Mouse (Mus musculus): Measurements from ENCODE around the gene Cnbd2.

- TF ChIP-seq CTCF (conservative IDR thresholded peaks at IDR 0.05 in 1 of 2, IDR thresholded peaks at IDR 0.05 in 1 of 2; ENCODE audit: low read depth in 2 of 2, low read length in 2 of 2) (no peak), ELF1 (IDR thresholded peaks at IDR 0.05; ENCODE audit: low read depth, low read length) (no peak), RCOR1 (conservative IDR thresholded peaks at IDR 0.05; ENCODE audit: low read depth, low read length) (no peak), SIN3A (IDR thresholded peaks at IDR 0.05; ENCODE audit: low read length) (no peak), TCF12 (IDR thresholded peaks at IDR 0.05; ENCODE audit: low read depth, low read length) (no peak), CHD1 (IDR thresholded peaks at IDR 0.05; ENCODE audit: low read depth, low read length) (no peak), MYC (IDR thresholded peaks at IDR 0.05; ENCODE audit: low read depth, low read length) (no peak), RAD21 (IDR thresholded peaks at IDR 0.05; ENCODE audit: low read depth, low read length) (no peak), USF1 (IDR thresholded peaks at IDR 0.05; ENCODE audit: low read depth, low read length) (no peak), BHLHE40 (IDR thresholded peaks at IDR 0.05; ENCODE audit: low read depth, low read length) (no peak), POLR2A (IDR thresholded peaks at IDR 0.05; ENCODE audit: low read depth, low read length) (no peak), MXI1 (IDR thresholded peaks at IDR 0.05; ENCODE audit: low read depth, low read length) (no peak)
Observed at GRCm38 (mm10) chr2:156321538-156321937, 9.4 kb downstream of the Cnbd2 start.
